Comparison of ENCODE assay signal across 15 mouse cellular contexts in genomic region chr4:65372731-65373130, GRCm38 (mm10).
A peak's percentile ranks its signal among the peaks of the same experiment; 100 is the strongest.
DNase-seq lines count a peak whose midpoint lies in the region; ATAC-seq and TF ChIP-seq lines count a peak whose summit lies in the region.
"Had no signal": no experiment of that assay in that cellular context is flagged by ENCODE, and none has a peak within 500 bp of the region (broad histone marks: within the 10 kb centered on the region; RNA-seq: fewer than 3 reads in every experiment).

No protein-coding gene starts in this region.

- no peak overlapping the region for H3K4me2 ChIP-seq in midbrain, embryonic 11.5 days
- H3K4me2 ChIP-seq in midbrain, embryonic 16.5 days (ENCODE audit: low read length), result no peak overlapping the region
- H3K4me2 ChIP-seq: limb, embryonic 15.5 days had no signal

- no peaks in the 10 kb centered on the region for H3K9me3 ChIP-seq in midbrain, embryonic 11.5 days (ENCODE audit: control insufficient read depth, low read length)
- no peaks in the 10 kb centered on the region for H3K9me3 ChIP-seq in midbrain, embryonic 16.5 days (replicated peaks; ENCODE audit: control insufficient read depth, low read length, poor library complexity, severe bottlenecking)
- H3K9me3 ChIP-seq: limb, embryonic 15.5 days had no signal

- ATAC-seq in midbrain, embryonic 11.5 days (ENCODE audit: low FRiP score), result no peak
- no peak for ATAC-seq in midbrain, embryonic 16.5 days
- ATAC-seq: activated CD4-positive, CD25-positive, alpha-beta regulatory T cell, adult 4 months; forebrain, postnatal 0 days; inflammation-experienced regulatory T-cells, adult 6 months had no signal

- TF ChIP-seq CTCF in cerebellum, adult 2 months (IDR thresholded peaks at IDR 0.05; ENCODE audit: borderline replicate concordance, insufficient read depth, low read depth, low read length), result no peak

- no peak overlapping the region for H3K4me3 ChIP-seq in midbrain, embryonic 11.5 days (ENCODE audit: low read depth, low read length)
- H3K4me3 ChIP-seq in midbrain, embryonic 16.5 days (ENCODE audit: low read depth, low read length), result no peak overlapping the region
- no peak overlapping the region for H3K4me3 ChIP-seq in cerebellum, adult 2 months (replicated peaks; ENCODE audit: insufficient read depth, low read depth, low read length)
- H3K4me3 ChIP-seq: limb, embryonic 15.5 days had no signal

- DNase-seq in gastrocnemius, adult 18-20 months (ENCODE audit: low spot score), result peak; percentile 30
- DNase-seq in gastrocnemius, postnatal 14 days, result no peak
- peak; percentile 14 for DNase-seq in midbrain, embryonic 11.5 days (ENCODE audit: low spot score, missing footprints)
- DNase-seq in heart, postnatal 4 days, result peak; percentile 10
- DNase-seq in cerebellum, adult 2 months, result no peak
- DNase-seq in testis, postnatal 14 days (ENCODE audit: low spot score), result no peak
- no peak for DNase-seq in layer of hippocampus, postnatal 14 days (ENCODE audit: low spot score in 2 of 2)
- DNase-seq: cerebellum, postnatal 14 days; forebrain, postnatal 0 days; layer of hippocampus, postnatal 36 days; right cerebral cortex, postnatal 14 days had no signal

- H3K36me3 ChIP-seq in midbrain, embryonic 11.5 days (ENCODE audit: control insufficient read depth, insufficient read depth, low read length), result no peaks in the 10 kb centered on the region
- H3K36me3 ChIP-seq in midbrain, embryonic 16.5 days (ENCODE audit: control insufficient read depth, insufficient read depth, low read length), result no peaks in the 10 kb centered on the region
- H3K36me3 ChIP-seq: limb, embryonic 15.5 days had no signal

- H3K4me1 ChIP-seq in midbrain, embryonic 11.5 days (ENCODE audit: control insufficient read depth, insufficient read depth, low read length), result no peaks in the 10 kb centered on the region
- no peaks in the 10 kb centered on the region for H3K4me1 ChIP-seq in midbrain, embryonic 16.5 days (ENCODE audit: control insufficient read depth, insufficient read depth, low read length)
- H3K4me1 ChIP-seq in cerebellum, adult 2 months (ENCODE audit: control insufficient read depth, insufficient read depth, low read length), result no peaks in the 10 kb centered on the region
- H3K4me1 ChIP-seq: limb, embryonic 15.5 days had no signal

- intact Hi-C loops in gastrocnemius, postnatal 14 days (cut with DNase I; ENCODE audit: low total_unique reads), result no loop called here

- WGBS in midbrain, embryonic 11.5 days, result 93% methylated on average over 3 of the region's 3 CpGs
- WGBS in midbrain, embryonic 16.5 days, result 99% methylated on average over 3 of the region's 3 CpGs
- 50% methylated on average over 3 of the region's 3 CpGs for WGBS in cerebellum, adult 2 months

- no peaks in the 10 kb centered on the region for H3K27me3 ChIP-seq in midbrain, embryonic 11.5 days (ENCODE audit: control insufficient read depth, insufficient read depth, low read length)
- H3K27me3 ChIP-seq in midbrain, embryonic 16.5 days (ENCODE audit: control insufficient read depth, insufficient read depth, low read depth, low read length), result no peaks in the 10 kb centered on the region
- H3K27me3 ChIP-seq in cerebellum, adult 2 months (ENCODE audit: control insufficient read depth, insufficient read depth, low read length), result no peaks in the 10 kb centered on the region
- H3K27me3 ChIP-seq: limb, embryonic 15.5 days had no signal

- H3K27ac ChIP-seq in midbrain, embryonic 11.5 days (ENCODE audit: low read depth, low read length), result no peak overlapping the region
- H3K27ac ChIP-seq in midbrain, embryonic 16.5 days (ENCODE audit: low read length), result no peak overlapping the region
- H3K27ac ChIP-seq in cerebellum, adult 2 months (ENCODE audit: insufficient read depth, low read length), result no peak overlapping the region
- H3K27ac ChIP-seq: limb, embryonic 15.5 days had no signal

- no peak overlapping the region for H3K9ac ChIP-seq in midbrain, embryonic 11.5 days (ENCODE audit: low read length)
- H3K9ac ChIP-seq in midbrain, embryonic 16.5 days (ENCODE audit: low read depth, low read length), result no peak overlapping the region
- H3K9ac ChIP-seq: forebrain, postnatal 0 days; limb, embryonic 15.5 days had no signal

- no peak for TF ChIP-seq POLR2A in cerebellum, adult 2 months (IDR thresholded peaks at IDR 0.05; ENCODE audit: borderline replicate concordance, insufficient read depth, low read length)

Comparison
In these comparisons a context has a peak if more than half of its experiments do, and no peak if none do; other contexts are left out.
1. DNase-seq: peak in gastrocnemius, adult 18-20 months (single experiment), midbrain, embryonic 11.5 days (single experiment) and heart, postnatal 4 days (single experiment); none in gastrocnemius, postnatal 14 days (single experiment), cerebellum, adult 2 months (0 of 2), testis, postnatal 14 days (single experiment) and layer of hippocampus, postnatal 14 days (0 of 2).